Comparison of ENCODE assay signal across 8 mouse cellular contexts in the genomic region with DNA sequence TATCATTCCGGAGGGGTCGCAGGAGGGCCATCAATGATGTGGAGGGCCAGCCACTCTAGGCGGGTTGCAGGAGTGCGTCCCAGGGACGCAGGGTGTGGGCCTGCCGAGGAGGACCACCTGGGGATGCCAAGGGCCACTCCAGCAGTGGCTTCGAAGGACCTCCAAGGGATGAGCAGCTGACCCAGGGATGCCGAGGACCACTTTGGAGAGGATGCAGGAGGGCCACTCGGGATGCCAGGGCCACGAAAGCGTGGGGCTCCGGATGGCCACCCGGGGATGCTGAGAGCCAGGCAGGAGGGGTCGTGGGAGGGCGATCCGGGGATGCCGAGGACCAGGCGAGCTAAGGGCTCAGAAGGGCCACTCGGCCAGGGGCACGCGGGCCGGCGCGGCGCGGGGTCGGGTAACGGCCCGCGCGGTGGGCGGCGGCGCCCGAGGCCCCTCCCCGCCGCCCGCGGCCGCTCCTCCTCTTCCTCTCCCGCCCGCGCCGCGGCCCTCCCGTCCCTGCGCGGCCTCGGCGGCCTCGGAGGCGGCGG. TPM values are rescaled to one million over a fixed set of nuclear protein-coding genes. Genes with fewer than 3 reads are reported as not detected.
DNase-seq lines count a peak whose midpoint lies in the region; ATAC-seq and TF ChIP-seq lines count a peak whose summit lies in the region.

Gene Mta1 (plus strand): TSS at position 530 of the 533 bp plus-strand sequence.

- TF ChIP-seq POLR2A in embryonic fibroblast, embryonic 13.5 days (IDR thresholded peaks at IDR 0.05; ENCODE audit: low read depth, low read length) = peak; percentile 78

- peak within 1 kb of the TSS; percentile 88 to 94 for H3K4me3 ChIP-seq in ES-E14 (ENCODE audit: insufficient read depth in 1 of 2, low read depth in 1 of 2, low read length in 2 of 2, poor library complexity in 1 of 2, severe bottlenecking in 1 of 2)
- peak within 1 kb of the TSS; percentile 98 for H3K4me3 ChIP-seq in embryonic fibroblast, embryonic 13.5 days (ENCODE audit: insufficient read depth, low read length)
- peak within 1 kb of the TSS; percentile 97 for H3K4me3 ChIP-seq in heart, embryonic 13.5 days
- H3K4me3 ChIP-seq in liver, postnatal 0 days (ENCODE audit: low read depth, low read length) = peak within 1 kb of the TSS; percentile 92
- peak within 1 kb of the TSS; percentile 92 for H3K4me3 ChIP-seq in neural tube, embryonic 13.5 days

- DNase-seq in ES-E14 (ENCODE audit: low read depth, low spot score) = no peak
- DNase-seq in adrenal gland, postnatal 4 days (ENCODE audit: low spot score in 2 of 2) = no peak
- DNase-seq in kidney, postnatal 10 days = peak; percentile 78
- peak; percentile 63 for DNase-seq in liver, postnatal 0 days
- no peak for DNase-seq in urinary bladder, postnatal 10 days (ENCODE audit: low spot score)

- in situ Hi-C loops in ES-E14 (cut with MboI; ENCODE audit: low sequenced_read_pairs in 2 of 2, unreplicated experiment in 2 of 2) = no loop called here

- peak within 1 kb of the TSS; percentile 92 for H3K4me2 ChIP-seq in heart, embryonic 13.5 days
- peak within 1 kb of the TSS; percentile 97 for H3K4me2 ChIP-seq in liver, postnatal 0 days (ENCODE audit: low read depth, low read length)
- peak within 1 kb of the TSS; percentile 94 for H3K4me2 ChIP-seq in neural tube, embryonic 13.5 days

- H3K9me3 ChIP-seq in ES-E14 (ENCODE audit: control insufficient read depth, insufficient read depth, low read depth, low read length) = no peaks in the 10 kb centered on the region
- no peaks in the 10 kb centered on the region for H3K9me3 ChIP-seq in heart, embryonic 13.5 days
- H3K9me3 ChIP-seq in liver, postnatal 0 days (ENCODE audit: low read length) = no peaks in the 10 kb centered on the region
- H3K9me3 ChIP-seq in neural tube, embryonic 13.5 days = no peaks in the 10 kb centered on the region

- no peak for TF ChIP-seq CTCF in embryonic fibroblast, embryonic 13.5 days (IDR thresholded peaks at IDR 0.05; ENCODE audit: borderline replicate concordance, insufficient read depth, low read length)
- TF ChIP-seq CTCF in liver, postnatal 0 days (IDR thresholded peaks at IDR 0.05; ENCODE audit: low read depth) = no peak

- 5% methylated on average over 13 of the region's 53 CpGs for WGBS in heart, embryonic 13.5 days
- 11% methylated on average over 18 of the region's 53 CpGs for WGBS in liver, postnatal 0 days (ENCODE audit: insufficient replicate concordance)
- 4% methylated on average over 18 of the region's 53 CpGs for WGBS in neural tube, embryonic 13.5 days

- peaks cover 7% of the 10 kb centered on the region; the same call in 1 of the 2 replicates for H3K27me3 ChIP-seq in heart, embryonic 13.5 days (replicated peaks)
- no peaks in the 10 kb centered on the region for H3K27me3 ChIP-seq in liver, postnatal 0 days (ENCODE audit: insufficient read depth, low read length)
- no peaks in the 10 kb centered on the region for H3K27me3 ChIP-seq in neural tube, embryonic 13.5 days

- no peaks in the 10 kb centered on the region; the same call in 1 of the 2 replicates for H3K36me3 ChIP-seq in ES-E14 (ENCODE audit: control insufficient read depth, insufficient read depth, low read length, poor library complexity, severe bottlenecking)
- no peaks in the 10 kb centered on the region for H3K36me3 ChIP-seq in heart, embryonic 13.5 days
- H3K36me3 ChIP-seq in liver, postnatal 0 days (replicated peaks; ENCODE audit: insufficient read depth, low read length) = no peaks in the 10 kb centered on the region; the same call in none of the 2 replicates
- no peaks in the 10 kb centered on the region for H3K36me3 ChIP-seq in neural tube, embryonic 13.5 days

- H3K27ac ChIP-seq in ES-E14 (ENCODE audit: insufficient read depth, low read depth, low read length, poor library complexity, severe bottlenecking) = peak within 1 kb of the TSS; percentile 33
- peak within 1 kb of the TSS; percentile 50 for H3K27ac ChIP-seq in embryonic fibroblast, embryonic 13.5 days (ENCODE audit: insufficient read depth, low read length)
- H3K27ac ChIP-seq in heart, embryonic 13.5 days (replicated peaks) = peak within 1 kb of the TSS; percentile 86
- H3K27ac ChIP-seq in liver, postnatal 0 days (ENCODE audit: low read depth) = peak within 1 kb of the TSS; percentile 90
- peak within 1 kb of the TSS; percentile 85 for H3K27ac ChIP-seq in neural tube, embryonic 13.5 days (replicated peaks)

- no peak for TF ChIP-seq EP300 in liver, postnatal 0 days (IDR thresholded peaks at IDR 0.05; ENCODE audit: low read depth)

- H3K4me1 ChIP-seq in ES-E14 (ENCODE audit: control insufficient read depth in 2 of 2, insufficient read depth in 2 of 2, low read length in 2 of 2, poor library complexity in 1 of 2) = peaks cover 5 to 41% of the 10 kb centered on the region in 2 experiments; a peak in 2 of 4 replicates
- peaks cover 7% of the 10 kb centered on the region for H3K4me1 ChIP-seq in embryonic fibroblast, embryonic 13.5 days (ENCODE audit: control insufficient read depth, insufficient read depth, low read length)
- peaks cover 47% of the 10 kb centered on the region for H3K4me1 ChIP-seq in heart, embryonic 13.5 days
- peaks cover 27% of the 10 kb centered on the region for H3K4me1 ChIP-seq in liver, postnatal 0 days (ENCODE audit: insufficient read depth)
- H3K4me1 ChIP-seq in neural tube, embryonic 13.5 days (replicated peaks) = peaks cover 47% of the 10 kb centered on the region

- H3K9ac ChIP-seq in ES-E14 (ENCODE audit: insufficient read depth, low read depth, low read length, poor library complexity, severe bottlenecking) = peak within 1 kb of the TSS; percentile 89
- H3K9ac ChIP-seq in heart, embryonic 13.5 days = peak within 1 kb of the TSS; percentile 100
- peak within 1 kb of the TSS; percentile 96 for H3K9ac ChIP-seq in liver, postnatal 0 days (replicated peaks)
- H3K9ac ChIP-seq in neural tube, embryonic 13.5 days = peak within 1 kb of the TSS; percentile 100

- peak; percentile 44 for ATAC-seq in heart, embryonic 13.5 days (ENCODE audit: extremely low read depth, insufficient number of reproducible peaks, low FRiP score, low TSS enrichment)
- peak; percentile 69 for ATAC-seq in liver, postnatal 0 days
- peak; percentile 40 for ATAC-seq in neural tube, embryonic 13.5 days (ENCODE audit: low read depth)

TF ChIP-seq in ES-E14, 5 proteins besides CTCF, POLR2A, EP300 and RAD21:
- TF ChIP-seq CHD2 (IDR thresholded peaks at IDR 0.05; ENCODE audit: low read depth, low read length) = no peak
- TF ChIP-seq HCFC1 (IDR thresholded peaks at IDR 0.05; ENCODE audit: borderline replicate concordance, insufficient read depth, low read length) = no peak

RNA-seq across cellular contexts. Expression of gene Mta1, which starts in this region (rescaled TPM):
- total RNA-seq in ES-E14 (2012; rRNA removed) = 30.3 and 49.7 TPM in 2 replicates
- 100 to 1,000 TPM; 129 to 138 TPM for total RNA-seq in adrenal gland, postnatal 4 days (2021)
- 83.2 and 86.5 TPM in 2 replicates for polyA plus RNA-seq in embryonic fibroblast, embryonic 13.5 days (2011; ENCODE audit: insufficient read length, low read depth, missing spikeins)
- 11.2 and 11.9 TPM in 2 replicates for polyA plus RNA-seq in heart, embryonic 13.5 days (2015; fragmentation: Nextera tagmentation; extraction: Ambion mirVana)
- polyA plus RNA-seq in liver, postnatal 0 days (2015; fragmentation: Nextera tagmentation; extraction: Ambion mirVana) = 3.6 and 3.9 TPM in 2 replicates
- 14.8 and 15.1 TPM in 2 replicates for polyA plus RNA-seq in neural tube, embryonic 13.5 days (2015; fragmentation: Nextera tagmentation; extraction: Ambion mirVana)

Comparison
In these comparisons a context has a peak if more than half of its experiments do, and no peak if none do; other contexts are left out.
1. DNase-seq: peak in kidney, postnatal 10 days (single experiment) and liver, postnatal 0 days (single experiment); none in ES-E14 (single experiment), adrenal gland, postnatal 4 days (0 of 2) and urinary bladder, postnatal 10 days (single experiment).
2. H3K27ac ChIP-seq: peak in every context shown above with its lines; median percentile 90 in liver, postnatal 0 days; 86 in heart, embryonic 13.5 days; 85 in neural tube, embryonic 13.5 days; 50 in embryonic fibroblast, embryonic 13.5 days; 33 in ES-E14.
3. Peak in every context shown above with its lines, with median percentiles within 50 percentile points of each other: H3K4me3 ChIP-seq, H3K9ac ChIP-seq, ATAC-seq and H3K4me2 ChIP-seq.